Mouse (Mus musculus) lung, adult 2 months (tissue): ENCODE results near the gene Epha4.

Source experiments
- CTCF ChIP-seq: fragments of 200-500 bp; IDR thresholded peaks from 2 replicates; pipeline ENCODE4 v1.5.1; 2011; ENCODE audit warnings: mild to moderate bottlenecking, low read length, control low read depth; ENCODE audit not compliant: insufficient read depth
- POLR2A ChIP-seq: fragments of 200-500 bp; IDR thresholded peaks from 2 replicates; pipeline ENCODE4 v1.6.1; 2011; ENCODE audit warnings: low read depth, mild to moderate bottlenecking, control low read depth, low read length, borderline replicate concordance; ENCODE audit errors: extremely low read depth

DNA sequence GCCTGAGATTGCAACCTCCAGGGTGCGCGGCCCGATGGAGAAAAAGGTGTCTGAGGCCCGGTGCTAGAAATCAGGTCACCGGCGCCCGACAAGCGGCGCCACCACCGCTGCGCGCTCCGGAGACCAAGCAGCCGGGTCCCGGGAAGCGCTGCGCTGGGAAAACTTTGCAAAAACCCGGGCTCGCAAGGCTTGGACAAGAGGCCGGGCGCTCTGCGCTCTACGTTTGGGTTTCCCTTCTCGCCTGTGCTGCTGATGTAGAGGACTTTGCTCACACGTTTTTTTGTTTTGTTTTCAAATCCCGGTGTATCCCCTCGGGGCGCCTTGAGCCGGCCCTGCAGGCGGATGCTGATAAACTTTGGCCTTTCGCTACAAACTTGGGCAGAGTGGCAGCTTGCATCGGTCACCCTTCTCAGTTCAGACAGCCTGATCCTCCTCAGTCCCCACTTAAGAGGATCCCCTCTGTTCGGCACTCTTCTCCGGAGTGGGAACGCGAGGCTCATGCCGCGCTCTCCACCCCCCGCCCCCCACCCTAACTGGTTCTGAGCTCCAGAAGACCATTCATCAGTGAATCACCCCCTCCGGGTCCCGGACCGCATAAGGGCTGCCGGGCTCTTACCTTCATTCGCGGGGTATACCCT, 444 bp downstream of the Epha4 start:
- no peak for TF ChIP-seq CTCF
- no peak for TF ChIP-seq POLR2A
